Mouse (Mus musculus) spleen, adult 18-20 months (tissue): ENCODE results near the gene Mast4.

Source experiments
- DNase-seq, 2 experiments: peaks; one replicate each; pipeline ENCODE4 v3.0.0; 2022; ENCODE audit warnings: mixed read lengths in 2 of 2

The Mast4 gene

GRCm38 (mm10) chr13:103238034-103238705, 96.1 kb downstream of the Mast4 start:
- DNase-seq = no peak

DNA sequence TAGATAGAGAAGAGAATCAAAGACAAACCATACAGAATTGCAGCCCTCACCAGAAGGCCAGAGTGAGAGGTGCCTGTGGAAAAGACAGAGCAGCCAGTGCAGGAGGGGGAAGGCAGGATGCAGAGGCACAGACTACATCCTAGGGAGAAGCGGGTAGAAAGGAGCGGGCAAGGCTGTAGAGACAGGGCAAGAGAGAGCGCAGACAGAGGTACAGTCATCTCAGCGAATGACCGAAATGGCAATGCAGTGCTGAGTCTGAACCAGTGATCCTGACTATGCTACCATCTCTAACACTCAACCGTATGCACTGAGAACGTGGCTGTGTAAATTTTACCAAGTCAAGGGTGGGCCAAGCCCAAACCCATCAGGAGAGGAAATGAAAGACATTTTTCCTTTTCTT, 102.1 kb downstream of the Mast4 start:
- DNase-seq = no peak

- DNase-seq = no peak
Measured at GRCm38 (mm10) chr13:103229069-103229468, 105.2 kb downstream of the Mast4 start.

GRCm38 (mm10) chr13:103225895-103226815, 108.1 kb downstream of the Mast4 start:
- no peak for DNase-seq

DNA sequence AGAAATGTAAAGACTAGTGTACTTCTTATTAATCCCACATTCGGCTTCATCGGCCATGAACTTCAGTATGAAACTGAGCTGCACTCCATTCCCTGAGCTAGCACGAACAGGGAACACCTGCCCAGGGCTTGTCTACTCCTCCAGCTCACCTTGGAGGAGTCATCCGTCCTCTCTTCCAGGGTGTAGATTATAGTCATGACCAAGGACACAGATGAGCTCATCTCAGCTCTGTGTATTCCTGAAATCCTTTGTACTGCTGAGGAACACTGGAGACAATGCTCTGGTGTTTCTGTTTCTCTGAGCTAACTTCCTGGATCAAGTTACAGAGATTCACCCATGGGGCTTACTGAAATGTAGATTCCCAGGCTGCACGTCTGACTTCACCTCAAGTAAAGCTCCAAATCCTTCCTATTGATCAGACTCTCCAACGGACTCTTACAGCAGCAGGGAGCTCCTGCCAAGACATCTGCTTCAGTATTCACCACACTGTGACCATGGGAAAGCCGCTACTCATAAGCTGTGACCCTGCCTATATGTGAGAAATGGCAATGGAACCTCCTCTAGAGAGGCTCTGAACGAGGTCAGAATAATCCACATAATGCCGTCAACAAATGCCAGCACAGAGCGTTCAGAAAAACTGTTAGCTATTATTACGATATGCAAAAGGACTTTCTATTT, 108.9 kb downstream of the Mast4 start:
- no peak for DNase-seq

GRCm38 (mm10) chr13:103220479-103221064, 113.7 kb downstream of the Mast4 start:
- no peak for DNase-seq

GRCm38 (mm10) chr13:103219999-103220398, 114.3 kb downstream of the Mast4 start:
- no peak for DNase-seq

DNA sequence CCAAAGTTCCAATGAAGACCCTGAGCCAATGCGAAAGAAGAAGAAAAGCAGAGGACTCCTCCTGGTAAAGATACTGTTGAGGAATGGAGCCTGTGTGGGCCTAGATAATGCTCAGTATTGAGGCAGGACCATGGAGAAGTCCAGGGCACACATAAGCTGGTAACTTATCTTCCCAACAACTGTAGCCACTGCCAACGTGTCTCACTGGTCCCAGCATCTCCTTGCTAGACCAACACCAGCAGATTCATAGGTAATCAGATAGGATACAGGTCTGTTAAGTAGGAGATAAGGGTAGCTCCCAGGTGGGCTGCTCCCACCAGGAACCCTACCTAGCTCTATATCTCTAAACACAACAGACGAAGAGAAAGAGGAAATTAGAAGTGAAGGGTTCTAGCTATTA, 116.8 kb downstream of the Mast4 start:
- DNase-seq = no peak

DNA sequence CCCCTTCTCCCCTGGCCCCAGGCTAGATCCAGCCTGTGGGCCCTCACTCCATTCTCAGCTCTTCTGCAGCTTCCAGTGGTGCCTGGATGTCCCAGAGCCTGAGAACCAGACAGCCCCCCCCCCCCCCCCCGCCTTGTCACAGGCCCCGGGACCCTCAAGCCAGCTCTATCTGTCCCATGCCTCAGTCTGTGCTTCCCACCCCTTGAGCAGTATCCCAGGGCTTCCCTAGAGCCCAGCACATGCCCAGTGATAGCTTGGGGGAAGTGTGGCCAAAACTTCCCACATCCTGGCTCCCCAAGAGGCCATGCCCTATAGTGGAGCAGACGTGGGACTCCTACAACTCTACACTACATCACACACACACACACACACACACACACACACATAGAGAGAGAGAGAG, 119.8 kb downstream of the Mast4 start:
- DNase-seq = no peak

DNA sequence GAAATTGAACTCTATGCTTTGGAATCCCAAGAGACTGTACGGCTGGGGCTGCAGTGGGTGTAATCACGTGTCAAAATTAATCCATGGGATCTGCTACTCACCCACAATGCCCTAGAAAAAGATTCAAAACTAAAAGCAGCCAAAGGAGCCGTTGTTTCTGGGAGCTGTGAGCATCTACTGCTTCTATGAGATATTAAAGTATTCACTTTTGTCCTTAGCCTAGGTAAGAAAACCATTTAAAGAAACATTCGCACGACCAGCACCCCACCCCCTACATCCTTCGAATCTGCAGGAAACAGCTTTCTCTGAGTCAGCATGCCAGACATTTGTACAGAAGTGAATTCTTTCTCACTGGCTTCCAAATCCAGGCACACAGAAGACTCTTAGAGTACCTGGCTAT, 122.3 kb downstream of the Mast4 start:
- DNase-seq = no peak

- no peak for DNase-seq
Measured at GRCm38 (mm10) chr13:103211501-103211941, 122.8 kb downstream of the Mast4 start.

GRCm38 (mm10) chr13:103210746-103211145, 123.6 kb downstream of the Mast4 start:
- no peak for DNase-seq

GRCm38 (mm10) chr13:103207199-103207598, 127.1 kb downstream of the Mast4 start:
- no peak for DNase-seq

DNA sequence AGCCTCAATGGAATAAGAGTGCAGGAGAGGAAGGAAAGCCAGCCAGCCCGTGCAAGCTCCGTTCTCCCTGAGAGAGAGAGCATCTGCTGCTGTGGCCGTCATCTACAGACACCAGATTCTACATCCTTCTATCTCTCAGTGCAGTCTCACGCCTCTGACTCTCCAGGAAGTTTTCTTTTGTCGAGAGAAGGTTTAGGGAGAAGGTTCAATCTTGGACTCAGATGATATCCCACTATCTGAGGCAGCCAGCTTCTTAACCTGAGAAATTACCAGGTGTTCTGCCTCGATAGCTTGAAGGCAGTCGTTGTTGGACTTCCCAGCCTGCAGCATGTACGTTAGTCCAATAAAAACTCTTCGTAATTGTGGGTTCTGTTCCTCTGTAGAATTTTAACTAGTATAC, 127.7 kb downstream of the Mast4 start:
- no peak for DNase-seq

GRCm38 (mm10) chr13:103205191-103205590, 129.1 kb downstream of the Mast4 start:
- no peak for DNase-seq

- no peak for DNase-seq
Measured at GRCm38 (mm10) chr13:103203376-103203895, 130.9 kb downstream of the Mast4 start.

DNA sequence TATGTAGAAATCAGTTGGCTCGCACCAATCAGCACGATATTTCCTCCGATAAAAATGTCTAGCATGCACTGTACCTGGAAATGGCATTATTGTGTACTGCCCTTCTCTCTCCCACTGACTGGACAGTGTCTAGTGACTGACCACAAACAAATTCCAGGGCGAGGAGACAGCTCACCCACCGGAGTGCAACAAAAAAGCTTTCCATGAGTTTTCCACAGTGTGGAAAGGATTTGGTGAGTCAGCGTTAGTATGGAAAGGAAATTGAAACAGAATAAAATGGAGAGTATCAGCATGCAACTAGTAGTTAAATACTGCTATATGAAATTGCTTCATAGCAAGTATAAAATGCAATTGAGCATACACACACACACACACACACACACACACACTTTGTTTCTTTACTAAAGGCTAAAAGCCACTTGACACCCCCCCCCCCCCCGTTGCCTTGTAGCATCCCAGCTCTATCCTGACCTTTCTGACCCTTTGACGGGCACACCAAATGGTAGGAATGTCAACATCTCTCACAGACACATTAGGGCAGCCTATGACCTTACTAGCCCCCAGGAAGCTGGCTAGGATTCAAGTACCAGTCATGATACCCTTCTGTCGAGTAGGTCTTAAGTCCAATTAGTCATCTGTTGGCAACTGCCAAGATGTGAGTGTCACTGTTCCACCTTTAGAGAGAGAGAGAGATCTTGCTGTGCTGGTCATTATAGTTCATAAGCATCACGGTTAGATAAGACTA, 133.1 kb downstream of the Mast4 start:
- DNase-seq = no peak

DNA sequence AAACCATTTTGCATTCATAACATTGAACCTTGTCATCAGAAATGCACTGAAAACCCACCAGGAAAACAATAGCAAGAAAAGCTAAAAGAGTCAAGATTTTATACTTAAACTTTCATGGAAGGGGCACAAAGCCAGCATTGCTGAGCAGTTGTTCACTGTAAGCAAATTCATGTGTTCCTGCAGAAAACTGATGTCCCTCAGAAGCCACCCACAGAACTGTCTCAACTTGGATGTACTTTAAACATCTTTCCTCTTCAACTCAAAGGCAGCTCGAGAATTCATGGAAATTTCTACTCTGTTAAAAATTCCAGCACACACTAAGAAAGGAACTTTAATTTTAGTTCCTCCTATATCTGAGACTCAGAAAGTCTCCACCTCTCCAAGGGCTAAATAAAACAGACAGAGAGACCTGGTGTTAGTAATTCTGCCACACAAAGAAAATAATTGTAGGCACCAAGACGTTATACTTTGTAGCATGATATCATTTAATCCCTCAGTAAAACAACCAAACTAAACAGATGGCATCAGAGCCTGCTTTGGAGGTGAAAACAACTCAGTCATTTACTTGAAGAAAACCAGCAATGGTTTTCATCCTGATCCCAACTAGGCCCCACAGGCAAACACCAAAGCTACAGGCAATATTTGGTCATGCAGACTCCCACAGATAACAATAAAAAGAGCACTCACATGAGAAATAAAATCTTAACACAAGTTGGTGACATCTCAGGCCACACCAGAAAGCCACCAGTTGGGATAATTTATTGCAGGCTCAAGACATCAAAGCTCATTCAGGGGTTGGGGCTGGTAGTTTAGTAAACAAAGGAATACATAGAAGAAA, 134.3 kb downstream of the Mast4 start:
- DNase-seq = no peak

- no peak for DNase-seq
Measured at GRCm38 (mm10) chr13:103198210-103198940, 135.9 kb downstream of the Mast4 start.

- no peak for DNase-seq
Measured at GRCm38 (mm10) chr13:103196307-103196706, 138.0 kb downstream of the Mast4 start.
